Mouse (Mus musculus) intestine, embryonic 15.5 days (tissue): ENCODE measurements around the gene Gm20388. TPM values are rescaled to one million over a fixed set of nuclear protein-coding genes. Genes with fewer than 3 reads are reported as not detected.
A peak's percentile ranks its signal among the peaks of the same experiment; 100 is the strongest.

ENCODE experiments used
- ATAC-seq: fragments of 200-750 bp; cut with Nextera tagmentation; 2 replicates; pipeline ENCODE4 v1.8.0; 2017; ENCODE audit warnings: moderate TSS enrichment, moderate library complexity
- H3K27ac ChIP-seq: fragments of 300-500 bp; sonication (generic); 2 replicates; pipeline ENCODE4 v1.5.1; 2015; ENCODE audit warnings: mild to moderate bottlenecking, inconsistent platforms
- H3K27me3 ChIP-seq: fragments of 300-500 bp; sonication (generic); replicated peaks from 2 replicates; pipeline ENCODE4 v1.6.1; 2015; ENCODE audit warnings: inconsistent platforms
- H3K36me3 ChIP-seq: fragments of 300-500 bp; sonication (generic); 2 replicates; pipeline ENCODE4 v1.6.1; 2015; ENCODE audit warnings: inconsistent platforms
- H3K4me1 ChIP-seq: fragments of 300-500 bp; sonication (generic); replicated peaks from 2 replicates; pipeline ENCODE4 v1.6.1; 2015; ENCODE audit warnings: inconsistent platforms
- H3K4me2 ChIP-seq: fragments of 300-500 bp; sonication (generic); replicated peaks from 2 replicates; pipeline ENCODE4 v1.6.1; 2015; ENCODE audit warnings: mild to moderate bottlenecking, inconsistent platforms
- H3K4me3 ChIP-seq: fragments of 300-500 bp; sonication (generic); replicated peaks from 2 replicates; pipeline ENCODE4 v1.5.1; 2015; ENCODE audit warnings: inconsistent platforms
- H3K9ac ChIP-seq: fragments of 300-500 bp; sonication (generic); 2 replicates; pipeline ENCODE4 v1.6.1; 2015; ENCODE audit warnings: inconsistent platforms
- H3K9me3 ChIP-seq: fragments of 300-500 bp; sonication (generic); 2 replicates; pipeline ENCODE4 v1.6.1; 2016; ENCODE audit warnings: inconsistent platforms
- WGBS: fragments of 180-500 bp; shearing (Covaris S2); methylation state at CpG from one replicate; pipeline ENCODE4 v1.1.7; 2015; 5-methylcytosine and 5-hydroxymethylcytosine counted together
- polyA plus RNA-seq: library from polyadenylated mRNA; unstranded; fragments of >200 nt; fragmentation: Nextera tagmentation; extraction: Ambion mirVana; gene quantifications from 2 replicates; pipeline ENCODE4 v1.2.1, GENCODE M21; 2015

Gm20388 gene
- polyA plus RNA-seq, 1 experiment from 2014 or later = not detected

- WGBS = 76% methylated on average over 7 of the region's 7 CpGs
- peaks cover 38% of the 10 kb centered on the region for H3K4me1 ChIP-seq
Measured at GRCm38 (mm10) chr8:122920890-122921289, 3010.2 kb downstream of the Gm20388 start.

DNA sequence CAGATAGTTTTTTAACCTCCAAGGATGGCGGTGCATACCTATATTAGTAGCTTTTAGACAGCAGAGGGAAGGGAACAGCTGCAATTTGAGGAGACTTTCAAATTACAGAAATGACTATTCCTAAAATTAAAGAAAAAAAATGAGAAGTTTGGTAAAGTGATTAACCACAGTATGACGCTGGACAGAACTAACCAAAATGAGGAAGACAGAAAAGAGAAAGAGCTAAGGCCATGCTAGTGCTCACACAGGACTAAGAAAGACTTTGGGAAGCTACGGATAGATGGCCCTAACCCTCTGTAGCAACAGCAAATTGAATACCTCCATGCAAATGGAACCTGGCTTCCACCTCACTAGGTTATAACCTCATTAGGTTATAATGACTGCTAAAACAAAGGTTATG lies 3012.3 kb downstream of the Gm20388 start:
- Histone ChIP-seq H3K4me1 (peaks cover 30% of the 10 kb centered on the region), H3K4me2 (no peak overlapping the region), H3K9ac (no peak overlapping the region), H3K27ac (no peak overlapping the region), H3K27me3 (no peaks in the 10 kb centered on the region), H3K9me3 (no peaks in the 10 kb centered on the region), H3K4me3 (no peak overlapping the region), H3K36me3 (no peaks in the 10 kb centered on the region)
- WGBS = 75% methylated on average over 3 of the region's 3 CpGs
- ATAC-seq = no peak

More at GRCm38 (mm10) chr8:122920890-122921289, 3010.2 kb downstream of the Gm20388 start:
- no peak overlapping the region for H3K4me3 ChIP-seq
- H3K27me3 ChIP-seq = no peaks in the 10 kb centered on the region
- H3K9ac ChIP-seq = no peak overlapping the region
- H3K36me3 ChIP-seq = no peaks in the 10 kb centered on the region
- ATAC-seq = no peak
- H3K27ac ChIP-seq = no peak overlapping the region
- no peak overlapping the region for H3K4me2 ChIP-seq
- H3K9me3 ChIP-seq = no peaks in the 10 kb centered on the region

- H3K27me3 ChIP-seq = no peaks in the 10 kb centered on the region
- ATAC-seq = peak; percentile 52; the same call in 1 of the 2 replicates
- no peak overlapping the region for H3K9ac ChIP-seq
- 55% methylated on average over 7 of the region's 7 CpGs for WGBS
- H3K4me3 ChIP-seq = no peak overlapping the region
- H3K36me3 ChIP-seq = no peaks in the 10 kb centered on the region
- no peak overlapping the region for H3K27ac ChIP-seq
- H3K4me1 ChIP-seq = peaks cover 24% of the 10 kb centered on the region
- H3K9me3 ChIP-seq = no peaks in the 10 kb centered on the region
- no peak overlapping the region for H3K4me2 ChIP-seq
Measured at GRCm38 (mm10) chr8:122923431-122924090, 3012.9 kb downstream of the Gm20388 start.

DNA sequence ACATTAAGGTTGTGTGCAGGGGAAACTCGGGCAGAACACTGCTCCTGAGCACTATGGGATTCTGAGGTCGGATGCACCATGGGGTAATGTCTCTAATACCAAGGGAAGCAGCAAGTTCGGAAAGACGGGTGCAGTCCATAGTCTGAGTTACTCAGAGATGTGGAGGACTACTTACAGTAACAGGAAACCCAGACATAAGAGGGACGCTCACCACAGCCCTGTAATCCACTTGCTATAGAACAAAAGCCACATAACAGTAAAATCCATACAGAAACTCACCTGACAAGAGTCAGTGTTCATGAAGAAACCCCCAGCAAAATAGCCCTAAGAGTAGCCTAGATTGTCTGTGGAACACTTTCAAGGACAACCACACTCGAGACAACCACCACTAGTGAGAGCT lies 3013.4 kb downstream of the Gm20388 start:
- H3K4me1 ChIP-seq = peaks cover 18% of the 10 kb centered on the region
- no peak overlapping the region for H3K9ac ChIP-seq
- no peak overlapping the region for H3K4me3 ChIP-seq
- H3K9me3 ChIP-seq = no peaks in the 10 kb centered on the region
- 69% methylated on average over 6 of the region's 6 CpGs for WGBS
- no peak overlapping the region for H3K4me2 ChIP-seq
- ATAC-seq = no peak
- no peaks in the 10 kb centered on the region for H3K27me3 ChIP-seq
- H3K27ac ChIP-seq = no peak overlapping the region
- no peaks in the 10 kb centered on the region for H3K36me3 ChIP-seq

- Histone ChIP-seq H3K4me3 (no peak overlapping the region), H3K36me3 (no peaks in the 10 kb centered on the region), H3K9me3 (no peaks in the 10 kb centered on the region), H3K9ac (no peak overlapping the region), H3K27me3 (no peaks in the 10 kb centered on the region), H3K4me2 (no peak overlapping the region), H3K4me1 (peaks cover 17% of the 10 kb centered on the region), H3K27ac (no peak overlapping the region)
- 80% methylated on average over 8 of the region's 8 CpGs for WGBS
- 0 out of 2 replicates have a peak, but pooled peaks have one; percentile 26 for ATAC-seq
Measured at GRCm38 (mm10) chr8:122925939-122926722, 3015.5 kb downstream of the Gm20388 start.

DNA sequence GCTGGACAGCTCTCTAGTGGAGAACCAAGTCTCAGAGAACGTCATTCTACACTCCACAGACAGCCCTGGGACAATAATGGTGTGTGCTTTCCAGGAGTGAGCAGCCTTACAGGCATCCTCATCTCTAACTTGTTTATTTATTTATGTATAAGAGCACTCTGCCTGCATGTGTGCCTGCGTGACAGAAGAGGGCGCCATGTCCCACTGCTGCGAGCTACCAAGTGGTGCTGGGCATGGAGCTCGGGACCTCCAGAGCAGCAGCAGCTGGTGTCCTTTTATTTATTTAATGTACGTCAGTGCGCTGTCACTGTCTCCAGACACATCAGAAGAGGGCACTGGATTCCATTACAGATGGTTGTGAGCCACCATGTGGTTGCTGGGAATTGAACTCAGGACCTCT lies 3016.1 kb downstream of the Gm20388 start:
- Histone ChIP-seq H3K36me3 (no peaks in the 10 kb centered on the region), H3K4me3 (no peak overlapping the region), H3K27ac (no peak overlapping the region), H3K27me3 (no peaks in the 10 kb centered on the region), H3K9ac (no peak overlapping the region), H3K4me1 (peaks cover 20% of the 10 kb centered on the region), H3K4me2 (no peak overlapping the region), H3K9me3 (no peaks in the 10 kb centered on the region)
- ATAC-seq = no peak
- 74% methylated on average over 7 of the region's 7 CpGs for WGBS

DNA sequence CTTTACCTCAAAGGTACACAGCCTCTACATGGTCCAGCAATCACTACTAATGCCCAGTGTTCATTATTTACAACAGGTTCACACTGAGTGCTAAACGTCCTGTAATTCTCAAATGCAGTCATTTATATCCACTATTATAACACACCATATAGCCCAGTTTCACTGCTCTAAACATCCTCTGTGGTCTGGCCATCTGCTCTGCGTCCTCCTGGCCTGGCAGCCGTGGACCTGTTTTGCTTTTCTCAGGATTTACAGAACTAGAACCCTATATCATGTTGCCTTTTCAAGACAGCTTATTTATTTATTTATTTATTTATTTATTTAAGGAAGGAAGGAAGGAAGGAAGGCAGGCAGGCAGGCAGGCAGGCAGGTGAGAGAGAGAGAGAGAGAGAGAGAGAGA lies 3017.2 kb downstream of the Gm20388 start:
- Histone ChIP-seq H3K27me3 (no peaks in the 10 kb centered on the region), H3K4me3 (no peak overlapping the region), H3K9ac (no peak overlapping the region), H3K27ac (no peak overlapping the region), H3K4me2 (no peak overlapping the region), H3K9me3 (no peaks in the 10 kb centered on the region), H3K36me3 (no peaks in the 10 kb centered on the region), H3K4me1 (peaks cover 29% of the 10 kb centered on the region)
- 36% methylated on average over 3 of the region's 3 CpGs for WGBS
- no peak for ATAC-seq

GRCm38 (mm10) chr8:122928631-122929224 lies 3018.1 kb downstream of the Gm20388 start:
- Histone ChIP-seq H3K9me3 (no peaks in the 10 kb centered on the region), H3K36me3 (no peaks in the 10 kb centered on the region)
- WGBS = 80% methylated on average over 7 of the region's 7 CpGs

DNA sequence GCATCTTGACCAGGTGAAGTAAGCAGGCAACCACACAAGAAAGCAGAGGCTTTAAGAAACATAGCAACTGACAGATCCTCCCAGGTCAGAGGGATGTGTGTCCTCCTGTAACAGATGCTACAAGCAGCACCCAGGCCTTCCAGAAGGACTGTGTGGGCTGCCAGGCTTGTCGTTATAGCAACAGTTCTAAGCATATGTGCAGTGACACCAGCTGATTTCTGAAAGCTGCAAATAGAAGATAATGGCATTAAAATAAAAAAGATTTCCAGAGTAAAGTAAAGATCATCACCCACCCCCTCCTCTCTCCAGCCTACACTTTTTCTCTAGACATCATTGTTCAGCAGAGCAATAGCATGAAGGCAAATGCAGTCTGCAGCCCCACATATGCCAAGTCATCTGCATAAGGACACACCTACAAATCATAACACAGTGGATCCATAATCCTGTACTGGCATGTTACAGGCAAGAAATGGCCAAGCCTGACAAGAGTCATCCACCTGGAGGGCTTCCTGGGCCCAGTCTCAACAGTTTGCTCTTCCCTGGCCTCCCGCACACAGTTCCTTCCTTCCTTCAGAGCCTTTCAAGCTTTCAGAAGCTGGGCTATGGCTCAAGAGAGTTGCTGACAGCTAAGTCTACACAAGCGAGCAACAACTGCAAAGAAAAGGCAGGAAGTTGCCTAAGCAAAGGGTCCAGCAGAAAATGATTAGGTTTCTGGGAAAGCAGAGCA lies 3021.4 kb downstream of the Gm20388 start:
- no peaks in the 10 kb centered on the region for H3K36me3 ChIP-seq
- no peak overlapping the region for H3K4me3 ChIP-seq
- WGBS = 68% methylated on average over 3 of the region's 3 CpGs
- no peak overlapping the region for H3K9ac ChIP-seq
- no peak for ATAC-seq
- no peaks in the 10 kb centered on the region for H3K9me3 ChIP-seq
- peaks cover 18% of the 10 kb centered on the region for H3K4me1 ChIP-seq
- H3K4me2 ChIP-seq = no peak overlapping the region
- H3K27me3 ChIP-seq = no peaks in the 10 kb centered on the region
- peak overlapping the region; percentile 14; the same call in 1 of the 2 replicates for H3K27ac ChIP-seq

More at GRCm38 (mm10) chr8:122928631-122929224, 3018.1 kb downstream of the Gm20388 start:
- H3K9ac ChIP-seq = no peak overlapping the region
- no peak overlapping the region for H3K27ac ChIP-seq
- no peak for ATAC-seq
- no peaks in the 10 kb centered on the region for H3K27me3 ChIP-seq
- peaks cover 27% of the 10 kb centered on the region for H3K4me1 ChIP-seq
- no peak overlapping the region for H3K4me3 ChIP-seq
- H3K4me2 ChIP-seq = no peak overlapping the region

DNA sequence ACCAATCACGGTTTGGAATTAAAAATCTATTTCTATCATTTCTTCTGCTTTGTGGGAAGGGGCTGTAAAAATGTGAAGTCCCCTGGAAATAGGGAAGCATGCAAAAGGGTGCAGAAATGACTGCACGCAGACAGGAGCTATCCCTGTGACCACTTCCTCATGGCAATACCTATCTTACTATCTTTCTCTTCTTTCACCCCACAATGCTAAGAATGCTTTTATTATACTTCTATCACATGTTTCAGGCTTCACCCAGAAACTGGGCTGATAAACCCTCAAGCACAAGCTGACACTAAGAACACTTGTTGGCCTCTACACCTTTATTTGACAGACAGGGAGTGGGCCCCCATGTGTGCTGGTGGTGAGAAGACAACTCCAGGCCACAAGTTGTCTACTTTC lies 3021.9 kb downstream of the Gm20388 start:
- ATAC-seq = no peak
- Histone ChIP-seq H3K9me3 (no peaks in the 10 kb centered on the region), H3K9ac (no peak overlapping the region), H3K4me1 (peaks cover 18% of the 10 kb centered on the region), H3K4me3 (no peak overlapping the region), H3K4me2 (no peak overlapping the region), H3K36me3 (no peaks in the 10 kb centered on the region), H3K27me3 (no peaks in the 10 kb centered on the region), H3K27ac (peak overlapping the region; percentile 14; the same call in 1 of the 2 replicates)
- WGBS = 75% methylated on average over 2 of the region's 2 CpGs

DNA sequence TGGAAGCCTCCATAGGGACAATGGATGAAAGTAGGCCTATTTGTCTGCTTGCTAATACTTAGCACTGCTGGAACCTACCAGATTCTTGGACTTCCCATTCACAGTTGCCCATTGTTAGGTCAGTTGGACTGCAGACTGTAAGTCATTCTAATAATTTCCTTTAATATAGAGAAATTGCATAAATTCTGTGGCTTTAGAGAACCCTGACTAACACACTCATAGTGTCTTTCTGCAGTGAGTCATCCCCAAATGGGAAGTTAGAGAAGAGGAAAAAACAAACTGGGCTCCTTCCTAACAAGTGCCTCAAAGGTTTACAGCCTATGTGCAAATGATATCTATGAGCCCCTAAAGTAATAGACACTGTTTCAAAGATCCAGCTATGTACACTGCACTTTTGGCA lies 3023.3 kb downstream of the Gm20388 start:
- Histone ChIP-seq H3K4me2 (no peak overlapping the region), H3K27ac (no peak overlapping the region), H3K9me3 (no peaks in the 10 kb centered on the region), H3K4me3 (no peak overlapping the region), H3K9ac (no peak overlapping the region), H3K4me1 (peaks cover 30% of the 10 kb centered on the region), H3K36me3 (no peaks in the 10 kb centered on the region), H3K27me3 (no peaks in the 10 kb centered on the region)
- no peak for ATAC-seq

GRCm38 (mm10) chr8:122935118-122935517 lies 3024.5 kb downstream of the Gm20388 start:
- no peak overlapping the region for H3K4me2 ChIP-seq
- H3K9me3 ChIP-seq = no peaks in the 10 kb centered on the region
- H3K9ac ChIP-seq = no peak overlapping the region
- ATAC-seq = no peak
- no peaks in the 10 kb centered on the region for H3K36me3 ChIP-seq
- WGBS = 92% methylated on average over 1 of the region's 1 CpGs
- H3K27ac ChIP-seq = no peak overlapping the region
- no peak overlapping the region for H3K4me3 ChIP-seq
- peaks cover 32% of the 10 kb centered on the region for H3K4me1 ChIP-seq
- H3K27me3 ChIP-seq = no peaks in the 10 kb centered on the region
